ENCODE assay signal across 20 mouse cellular contexts in the genomic region with DNA sequence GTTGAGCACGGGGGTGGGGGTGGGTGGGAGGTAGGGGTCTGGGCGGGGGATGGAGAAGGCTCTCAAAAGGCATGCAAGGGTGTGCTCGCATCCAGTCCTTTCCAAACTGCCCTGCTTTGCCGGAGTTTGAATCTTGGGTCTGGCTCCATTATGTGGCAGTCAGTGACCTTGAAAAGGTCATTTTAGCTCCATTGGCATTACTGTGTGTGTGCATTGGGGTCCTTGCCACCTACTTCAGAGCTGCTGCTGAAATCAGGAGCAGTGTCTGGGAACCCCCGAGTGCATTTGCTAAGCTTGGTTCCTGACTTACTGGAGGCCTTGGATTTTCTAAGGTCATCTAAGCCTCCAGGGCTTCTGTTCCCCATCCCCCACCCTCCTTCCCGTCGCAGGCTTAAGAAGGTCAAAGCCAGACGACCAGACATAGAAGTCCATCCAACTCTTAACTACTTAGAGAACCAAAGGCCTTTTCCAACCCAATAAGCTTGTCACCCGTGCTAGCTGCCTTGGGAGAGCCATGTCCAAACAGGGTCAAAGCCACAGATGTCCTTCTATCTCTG. TPM values are rescaled to one million over a fixed set of nuclear protein-coding genes. Genes with fewer than 3 reads are reported as not detected.
DNase-seq lines count a peak whose midpoint lies in the region; ATAC-seq and TF ChIP-seq lines count a peak whose summit lies in the region.
"Had no signal": no experiment of that assay in that cellular context is flagged by ENCODE, and none has a peak within 500 bp of the region (broad histone marks: within the 10 kb centered on the region; RNA-seq: fewer than 3 reads in every experiment).

No protein-coding gene starts in this region.

- H3K4me3 ChIP-seq in heart, embryonic 14.5 days (ENCODE audit: control insufficient read depth in 1 of 2, insufficient read depth in 1 of 2, low read depth in 1 of 2, low read length in 2 of 2): no peak overlapping the region
- no peak overlapping the region for H3K4me3 ChIP-seq in heart, adult 2 months
- H3K4me3 ChIP-seq in midbrain, embryonic 10.5 days: no peak overlapping the region
- no peak overlapping the region for H3K4me3 ChIP-seq in midbrain, embryonic 11.5 days (ENCODE audit: low read depth, low read length)
- H3K4me3 ChIP-seq in brown adipose tissue, adult 24 weeks (ENCODE audit: insufficient read depth, low read depth, low read length): no peak overlapping the region
- no peak overlapping the region for H3K4me3 ChIP-seq in limb, embryonic 14.5 days (replicated peaks; ENCODE audit: low read length)
- H3K4me3 ChIP-seq in midbrain, embryonic 16.5 days (ENCODE audit: low read depth, low read length): no peak overlapping the region
- H3K4me3 ChIP-seq: erythroblast, embryonic 14.5 days; left cerebral cortex, adult 2 months; megakaryocyte, embryonic 14.5 days had no signal

- no peaks in the 10 kb centered on the region for H3K36me3 ChIP-seq in heart, embryonic 14.5 days (ENCODE audit: control insufficient read depth, insufficient read depth, low read length)
- no peaks in the 10 kb centered on the region for H3K36me3 ChIP-seq in heart, adult 2 months (ENCODE audit: control insufficient read depth, insufficient read depth, low read length)
- no peaks in the 10 kb centered on the region for H3K36me3 ChIP-seq in midbrain, embryonic 10.5 days
- no peaks in the 10 kb centered on the region for H3K36me3 ChIP-seq in midbrain, embryonic 11.5 days (ENCODE audit: control insufficient read depth, insufficient read depth, low read length)
- no peaks in the 10 kb centered on the region for H3K36me3 ChIP-seq in limb, embryonic 14.5 days (ENCODE audit: control insufficient read depth, insufficient read depth, low read length)
- no peaks in the 10 kb centered on the region for H3K36me3 ChIP-seq in midbrain, embryonic 16.5 days (ENCODE audit: control insufficient read depth, insufficient read depth, low read length)

- H3K27ac ChIP-seq in heart, embryonic 14.5 days (replicated peaks in 1 of 2; ENCODE audit: control insufficient read depth in 1 of 2, insufficient read depth in 1 of 2, low read depth in 2 of 2, low read length in 2 of 2): peak overlapping the region; percentile 33 to 34; a peak in 2 of 4 replicates
- no peak overlapping the region for H3K27ac ChIP-seq in heart, adult 2 months
- peak overlapping the region; percentile 62; the same call in 1 of the 2 replicates for H3K27ac ChIP-seq in midbrain, embryonic 10.5 days (replicated peaks)
- H3K27ac ChIP-seq in midbrain, embryonic 11.5 days (ENCODE audit: low read depth, low read length): no peak overlapping the region
- 0 out of 2 replicates have a peak overlapping the region, but pooled peaks have one; percentile 43 for H3K27ac ChIP-seq in brown adipose tissue, adult 24 weeks (replicated peaks; ENCODE audit: low read depth, low read length)
- 0 out of 2 replicates have a peak overlapping the region, but pooled peaks have one; percentile 65 for H3K27ac ChIP-seq in limb, embryonic 14.5 days (replicated peaks; ENCODE audit: low read depth, low read length)
- H3K27ac ChIP-seq in midbrain, embryonic 16.5 days (ENCODE audit: low read length): no peak overlapping the region
- H3K27ac ChIP-seq: left cerebral cortex, adult 2 months had no signal

- no peak overlapping the region for H3K9ac ChIP-seq in heart, embryonic 14.5 days (ENCODE audit: low read length)
- H3K9ac ChIP-seq in heart, adult 2 months (ENCODE audit: low read depth, low read length): no peak overlapping the region
- H3K9ac ChIP-seq in midbrain, embryonic 11.5 days (ENCODE audit: low read length): no peak overlapping the region
- 0 out of 2 replicates have a peak overlapping the region, but pooled peaks have one; percentile 16 for H3K9ac ChIP-seq in limb, embryonic 14.5 days (ENCODE audit: low read depth, low read length, severe bottlenecking)
- no peak overlapping the region for H3K9ac ChIP-seq in midbrain, embryonic 16.5 days (ENCODE audit: low read depth, low read length)

- peaks cover 58 to 70% of the 10 kb centered on the region in 2 experiments for H3K4me1 ChIP-seq in heart, embryonic 14.5 days (ENCODE audit: control insufficient read depth in 2 of 2, insufficient read depth in 2 of 2, low read length in 2 of 2)
- H3K4me1 ChIP-seq in heart, adult 2 months (ENCODE audit: control insufficient read depth, insufficient read depth, low read length): no peaks in the 10 kb centered on the region; the same call in 1 of the 2 replicates
- peaks cover 79% of the 10 kb centered on the region for H3K4me1 ChIP-seq in midbrain, embryonic 10.5 days
- peaks cover 40% of the 10 kb centered on the region for H3K4me1 ChIP-seq in midbrain, embryonic 11.5 days (ENCODE audit: control insufficient read depth, insufficient read depth, low read length)
- peaks cover 11% of the 10 kb centered on the region for H3K4me1 ChIP-seq in brown adipose tissue, adult 24 weeks (ENCODE audit: control insufficient read depth, insufficient read depth, insufficient read length, low read length)
- peaks cover 71% of the 10 kb centered on the region for H3K4me1 ChIP-seq in limb, embryonic 14.5 days (ENCODE audit: control insufficient read depth, insufficient read depth, low read length)
- peaks cover 21% of the 10 kb centered on the region; the same call in 1 of the 2 replicates for H3K4me1 ChIP-seq in midbrain, embryonic 16.5 days (ENCODE audit: control insufficient read depth, insufficient read depth, low read length)

- no peak for ATAC-seq in heart, embryonic 14.5 days (ENCODE audit: insufficient number of reproducible peaks, insufficient read depth, low FRiP score, low read depth)
- ATAC-seq in midbrain, embryonic 11.5 days (ENCODE audit: low FRiP score): no peak
- ATAC-seq in limb, embryonic 14.5 days (ENCODE audit: low FRiP score, low read depth): no peak
- no peak for ATAC-seq in midbrain, embryonic 16.5 days
- ATAC-seq: CD4-positive, CD25-positive, alpha-beta regulatory T cell, adult 4 months; hindbrain, embryonic 16.5 days; Patski had no signal

- no peak for TF ChIP-seq EP300 in heart, adult 2 months (IDR thresholded peaks at IDR 0.05; ENCODE audit: insufficient read depth, low read depth, low read length)

- no peaks in the 10 kb centered on the region for H3K9me3 ChIP-seq in heart, embryonic 14.5 days (ENCODE audit: control insufficient read depth, low read length)
- no peaks in the 10 kb centered on the region for H3K9me3 ChIP-seq in midbrain, embryonic 10.5 days (replicated peaks)
- H3K9me3 ChIP-seq in midbrain, embryonic 11.5 days (ENCODE audit: control insufficient read depth, low read length): no peaks in the 10 kb centered on the region
- no peaks in the 10 kb centered on the region for H3K9me3 ChIP-seq in limb, embryonic 14.5 days (ENCODE audit: control insufficient read depth, low read length)
- no peaks in the 10 kb centered on the region for H3K9me3 ChIP-seq in midbrain, embryonic 16.5 days (replicated peaks; ENCODE audit: control insufficient read depth, low read length, poor library complexity, severe bottlenecking)
- H3K9me3 ChIP-seq: megakaryocyte, embryonic 14.5 days had no signal

- 40% methylated on average over 9 of the region's 9 CpGs for WGBS in heart, embryonic 14.5 days
- WGBS in heart, adult 2 months: 52% methylated on average over 9 of the region's 9 CpGs
- WGBS in midbrain, embryonic 10.5 days: 33% methylated on average over 9 of the region's 9 CpGs
- 22% methylated on average over 9 of the region's 9 CpGs for WGBS in midbrain, embryonic 11.5 days
- WGBS in limb, embryonic 14.5 days: 19% methylated on average over 9 of the region's 9 CpGs
- WGBS in midbrain, embryonic 16.5 days: 30% methylated on average over 9 of the region's 9 CpGs

- no peak for TF ChIP-seq POLR2A in heart, adult 2 months (IDR thresholded peaks at IDR 0.05; ENCODE audit: insufficient read depth, low read depth, low read length)
- TF ChIP-seq POLR2A in limb, embryonic 14.5 days (IDR thresholded peaks at IDR 0.05; ENCODE audit: borderline replicate concordance, extremely low read depth, insufficient read depth, insufficient read length): no peak

- H3K4me2 ChIP-seq in heart, embryonic 14.5 days (ENCODE audit: low read length): no peak overlapping the region
- H3K4me2 ChIP-seq in midbrain, embryonic 11.5 days: no peak overlapping the region
- H3K4me2 ChIP-seq in limb, embryonic 14.5 days (replicated peaks; ENCODE audit: low read depth, low read length, severe bottlenecking): no peak overlapping the region
- no peak overlapping the region for H3K4me2 ChIP-seq in midbrain, embryonic 16.5 days (ENCODE audit: low read length)

- intact Hi-C loops in heart, adult 2 months (cut with DNase I): no loop called here

- H3K27me3 ChIP-seq in heart, embryonic 14.5 days (ENCODE audit: control insufficient read depth, insufficient read depth, low read length): no peaks in the 10 kb centered on the region
- no peaks in the 10 kb centered on the region for H3K27me3 ChIP-seq in heart, adult 2 months (ENCODE audit: control insufficient read depth, insufficient read depth, low read length)
- H3K27me3 ChIP-seq in midbrain, embryonic 10.5 days (ENCODE audit: low read depth, poor library complexity, severe bottlenecking): peaks cover 94% of the 10 kb centered on the region
- no peaks in the 10 kb centered on the region for H3K27me3 ChIP-seq in midbrain, embryonic 11.5 days (ENCODE audit: control insufficient read depth, insufficient read depth, low read length)
- no peaks in the 10 kb centered on the region; the same call in 1 of the 2 replicates for H3K27me3 ChIP-seq in limb, embryonic 14.5 days (ENCODE audit: control insufficient read depth, insufficient read depth, low read length)
- H3K27me3 ChIP-seq in midbrain, embryonic 16.5 days (ENCODE audit: control insufficient read depth, insufficient read depth, low read depth, low read length): no peaks in the 10 kb centered on the region

- no peak for TF ChIP-seq CTCF in heart, adult 2 months (IDR thresholded peaks at IDR 0.05)

- no peaks in the 10 kb centered on the region for H3K79me2 ChIP-seq in heart, adult 2 months (replicated peaks; ENCODE audit: control insufficient read depth, insufficient read depth, low read length)

- DNase-seq in heart, adult 2 months: no peak
- DNase-seq in midbrain, embryonic 10.5 days (ENCODE audit: low spot score): no peak
- no peak for DNase-seq in midbrain, embryonic 11.5 days (ENCODE audit: low spot score, missing footprints)
- no peak for DNase-seq in limb, embryonic 14.5 days (ENCODE audit: low spot score)
- no peak for DNase-seq in cerebellum, adult 11-12 months
- DNase-seq: adrenal gland, adult 8-10 months; gastrocnemius, postnatal 10 days; liver; right cerebral cortex, adult 18-20 months; thymus, postnatal 25 days had no signal

RNA-seq across cellular contexts. Expression of gene Grhl3, which starts 24.8 kb away (rescaled TPM):
- 5.1 and 5.8 TPM in 2 replicates for polyA plus RNA-seq in heart, embryonic 14.5 days (2014; fragmentation: Nextera tagmentation; extraction: Ambion mirVana)
- total RNA-seq in heart, adult 2 months (2021): under 1 TPM; 0.08 to 0.14 TPM
- 0.04 TPM in 1 of 2 replicates, not detected in the other for polyA plus RNA-seq in heart, adult 2 months (2012; rRNA removed)
- 1.3 and 2.5 TPM in 2 replicates for polyA plus RNA-seq in midbrain, embryonic 10.5 days (2016; fragmentation: Nextera tagmentation; extraction: Ambion mirVana)
- 3.1 and 3.2 TPM in 2 replicates for polyA plus RNA-seq in midbrain, embryonic 11.5 days (2014; fragmentation: Nextera tagmentation; extraction: Ambion mirVana)
- not detected in 2 replicates for polyA plus RNA-seq in brown adipose tissue, adult 24 weeks (2012; ENCODE audit: insufficient read depth, insufficient read length, missing spikeins)
- polyA plus RNA-seq in limb, embryonic 14.5 days (2012; rRNA removed): 17.2 and 20.6 TPM in 2 replicates
- 44.4 and 46.2 TPM in 2 replicates for polyA plus RNA-seq in limb, embryonic 14.5 days (2014; fragmentation: Nextera tagmentation; extraction: Ambion mirVana)
- 0.87 and 1.5 TPM in 2 replicates for polyA plus RNA-seq in midbrain, embryonic 16.5 days (2015; fragmentation: Nextera tagmentation; extraction: Ambion mirVana)
- polyA plus RNA-seq: CD4-positive, CD25-positive, alpha-beta regulatory T cell, adult 4 months; erythroblast, embryonic 14.5 days; Patski had no signal

RNA-seq across cellular contexts. Expression of gene Nipal3, which starts 53.8 kb away (rescaled TPM):
- polyA plus RNA-seq in heart, embryonic 14.5 days (2014; fragmentation: Nextera tagmentation; extraction: Ambion mirVana): 4.0 and 4.5 TPM in 2 replicates
- 10 to 100 TPM; 35.0 to 41.5 TPM for total RNA-seq in heart, adult 2 months (2021)
- polyA plus RNA-seq in heart, adult 2 months (2012; rRNA removed): 27.0 and 39.4 TPM in 2 replicates
- 2.1 and 2.3 TPM in 2 replicates for polyA plus RNA-seq in midbrain, embryonic 10.5 days (2016; fragmentation: Nextera tagmentation; extraction: Ambion mirVana)
- polyA plus RNA-seq in midbrain, embryonic 11.5 days (2014; fragmentation: Nextera tagmentation; extraction: Ambion mirVana): 2.6 and 4.2 TPM in 2 replicates
- 6.5 and 8.5 TPM in 2 replicates for polyA plus RNA-seq in brown adipose tissue, adult 24 weeks (2012; ENCODE audit: insufficient read depth, insufficient read length, missing spikeins)
- 4.7 and 6.3 TPM in 2 replicates for polyA plus RNA-seq in limb, embryonic 14.5 days (2012; rRNA removed)
- polyA plus RNA-seq in limb, embryonic 14.5 days (2014; fragmentation: Nextera tagmentation; extraction: Ambion mirVana): 1.4 and 2.6 TPM in 2 replicates
- 10.8 and 11.2 TPM in 2 replicates for polyA plus RNA-seq in midbrain, embryonic 16.5 days (2015; fragmentation: Nextera tagmentation; extraction: Ambion mirVana)

RNA-seq across cellular contexts. Expression of gene Stpg1, which starts 54.0 kb away (rescaled TPM):
- polyA plus RNA-seq in heart, embryonic 14.5 days (2014; fragmentation: Nextera tagmentation; extraction: Ambion mirVana): 0.15 and 0.70 TPM in 2 replicates
- total RNA-seq in heart, adult 2 months (2021): not detected
- 0.12 and 0.25 TPM in 2 replicates for polyA plus RNA-seq in heart, adult 2 months (2012; rRNA removed)
- 0.32 and 0.42 TPM in 2 replicates for polyA plus RNA-seq in midbrain, embryonic 10.5 days (2016; fragmentation: Nextera tagmentation; extraction: Ambion mirVana)
- polyA plus RNA-seq in midbrain, embryonic 11.5 days (2014; fragmentation: Nextera tagmentation; extraction: Ambion mirVana): 0.53 and 0.73 TPM in 2 replicates
- 0.52 TPM in 1 of 2 replicates, not detected in the other for polyA plus RNA-seq in brown adipose tissue, adult 24 weeks (2012; ENCODE audit: insufficient read depth, insufficient read length, missing spikeins)
- polyA plus RNA-seq in limb, embryonic 14.5 days (2012; rRNA removed): 0.18 and 0.20 TPM in 2 replicates
- 0.15 TPM in 1 of 2 replicates, not detected in the other for polyA plus RNA-seq in limb, embryonic 14.5 days (2014; fragmentation: Nextera tagmentation; extraction: Ambion mirVana)
- polyA plus RNA-seq in midbrain, embryonic 16.5 days (2015; fragmentation: Nextera tagmentation; extraction: Ambion mirVana): 0.20 and 1.1 TPM in 2 replicates
- total RNA-seq: gastrocnemius, postnatal 10 days; monocyte, adult 5-6 weeks had no signal
- polyA plus RNA-seq: CD4-positive, CD25-positive, alpha-beta regulatory T cell, adult 4 months; Patski had no signal

Comparison
In these comparisons a context has a peak if more than half of its experiments do, and no peak if none do; other contexts are left out.
1. H3K27ac ChIP-seq: peak in heart, embryonic 14.5 days (2 of 2), midbrain, embryonic 10.5 days (single experiment), brown adipose tissue, adult 24 weeks (single experiment) and limb, embryonic 14.5 days (single experiment); none in heart, adult 2 months (single experiment), midbrain, embryonic 11.5 days (single experiment) and midbrain, embryonic 16.5 days (single experiment).